Comparison of ENCODE assay signal across 8 mouse cellular contexts in genomic region chr9:111271056-111271433, GRCm38 (mm10). TPM values are rescaled to one million over a fixed set of nuclear protein-coding genes. Genes with fewer than 3 reads are reported as not detected.
A peak's percentile ranks its signal among the peaks of the same experiment; 100 is the strongest.
DNase-seq lines count a peak whose midpoint lies in the region; ATAC-seq and TF ChIP-seq lines count a peak whose summit lies in the region.

No protein-coding gene starts in this region.

- H3K4me2 ChIP-seq in CH12.LX (ENCODE audit: insufficient read depth, low read depth, poor library complexity, severe bottlenecking) = no peak overlapping the region
- H3K4me2 ChIP-seq in embryonic facial prominence, embryonic 15.5 days (replicated peaks) = peak overlapping the region; percentile 53
- peak overlapping the region; percentile 76 for H3K4me2 ChIP-seq in limb, embryonic 13.5 days (replicated peaks)

- H3K36me3 ChIP-seq in heart, adult 2 months (ENCODE audit: control insufficient read depth, insufficient read depth, low read length) = peaks cover 32% of the 10 kb centered on the region
- H3K36me3 ChIP-seq in CH12.LX (replicated peaks in 1 of 2; ENCODE audit: control insufficient read depth in 1 of 2, insufficient read depth in 1 of 2, low read length in 1 of 2) = peaks cover 15 to 37% of the 10 kb centered on the region in 2 experiments
- peaks cover 6% of the 10 kb centered on the region for H3K36me3 ChIP-seq in embryonic facial prominence, embryonic 15.5 days
- peaks cover 32% of the 10 kb centered on the region for H3K36me3 ChIP-seq in limb, embryonic 13.5 days
- peaks cover 6% of the 10 kb centered on the region for H3K36me3 ChIP-seq in small intestine, adult 2 months (ENCODE audit: control insufficient read depth, insufficient read depth, low read length)

- peak overlapping the region; percentile 90 for H3K27ac ChIP-seq in heart, adult 2 months
- H3K27ac ChIP-seq in CH12.LX (ENCODE audit: insufficient read depth, low read depth) = peak overlapping the region; percentile 87
- peak overlapping the region; percentile 95 for H3K27ac ChIP-seq in embryonic facial prominence, embryonic 15.5 days (replicated peaks)
- H3K27ac ChIP-seq in limb, embryonic 13.5 days = peak overlapping the region; percentile 95
- H3K27ac ChIP-seq in small intestine, adult 2 months (ENCODE audit: insufficient read depth, low read depth, low read length) = peak overlapping the region; percentile 59

- no peak for TF ChIP-seq EP300 in heart, adult 2 months (IDR thresholded peaks at IDR 0.05; ENCODE audit: insufficient read depth, low read depth, low read length)
- TF ChIP-seq EP300 in CH12.LX (IDR thresholded peaks at IDR 0.05; ENCODE audit: low read length) = no peak

- no peaks in the 10 kb centered on the region for H3K27me3 ChIP-seq in heart, adult 2 months (ENCODE audit: control insufficient read depth, insufficient read depth, low read length)
- no peaks in the 10 kb centered on the region for H3K27me3 ChIP-seq in CH12.LX (replicated peaks)
- no peaks in the 10 kb centered on the region for H3K27me3 ChIP-seq in embryonic facial prominence, embryonic 15.5 days
- no peaks in the 10 kb centered on the region for H3K27me3 ChIP-seq in limb, embryonic 13.5 days
- no peaks in the 10 kb centered on the region for H3K27me3 ChIP-seq in small intestine, adult 2 months (ENCODE audit: control insufficient read depth, insufficient read depth, low read length)

- intact Hi-C loops in heart, adult 2 months (cut with DNase I) = loop anchor here (10.0 kb wide), 1 partner anchor 866 kb away; the partner anchor contains the start of gene Ptpn23

- H3K9ac ChIP-seq in heart, adult 2 months (ENCODE audit: low read depth, low read length) = peak overlapping the region; percentile 88
- H3K9ac ChIP-seq in CH12.LX (ENCODE audit: insufficient read depth, low read depth) = peak overlapping the region; percentile 75
- H3K9ac ChIP-seq in embryonic facial prominence, embryonic 15.5 days = peak overlapping the region; percentile 69
- H3K9ac ChIP-seq in limb, embryonic 13.5 days = peak overlapping the region; percentile 84

- dilution Hi-C loops in CH12.LX (cut with MboI; ENCODE audit: extremely low pct_ligation_motif_present, extremely low pct_unique_long_range_greater_than_20kb, low sequenced_read_pairs) = no loop called here

- no peak for TF ChIP-seq POLR2A in heart, adult 2 months (IDR thresholded peaks at IDR 0.05; ENCODE audit: insufficient read depth, low read depth, low read length)
- no peak for TF ChIP-seq POLR2A in CH12.LX (IDR thresholded peaks at IDR 0.05; ENCODE audit: low read depth, low read length)
- no peak for TF ChIP-seq POLR2A in small intestine, adult 2 months (IDR thresholded peaks at IDR 0.05; ENCODE audit: low read depth, low read length)

- peak; percentile 61 for ATAC-seq in embryonic facial prominence, embryonic 15.5 days (ENCODE audit: insufficient number of reproducible peaks, low FRiP score, low TSS enrichment, low read depth)
- ATAC-seq in limb, embryonic 13.5 days (ENCODE audit: low FRiP score, low read depth) = peak; percentile 66

- no peaks in the 10 kb centered on the region for H3K9me3 ChIP-seq in CH12.LX (replicated peaks; ENCODE audit: low read length)
- H3K9me3 ChIP-seq in embryonic facial prominence, embryonic 15.5 days (replicated peaks) = no peaks in the 10 kb centered on the region
- no peaks in the 10 kb centered on the region for H3K9me3 ChIP-seq in limb, embryonic 13.5 days

- peaks cover 5% of the 10 kb centered on the region for H3K79me2 ChIP-seq in heart, adult 2 months (replicated peaks; ENCODE audit: control insufficient read depth, insufficient read depth, low read length)
- peaks cover 54% of the 10 kb centered on the region for H3K79me2 ChIP-seq in CH12.LX (replicated peaks; ENCODE audit: control insufficient read depth, extremely low read depth, insufficient read depth, poor library complexity, severe bottlenecking)

- H3K4me1 ChIP-seq in heart, adult 2 months (ENCODE audit: control insufficient read depth, insufficient read depth, low read length) = peaks cover 14% of the 10 kb centered on the region
- H3K4me1 ChIP-seq in CH12.LX (ENCODE audit: control insufficient read depth in 1 of 2, insufficient read depth in 2 of 2) = peaks cover 4 to 29% of the 10 kb centered on the region in 2 experiments; a peak in 3 of 4 replicates
- H3K4me1 ChIP-seq in embryonic facial prominence, embryonic 15.5 days = peaks cover 33% of the 10 kb centered on the region
- peaks cover 39% of the 10 kb centered on the region for H3K4me1 ChIP-seq in limb, embryonic 13.5 days
- H3K4me1 ChIP-seq in small intestine, adult 2 months (ENCODE audit: control insufficient read depth, insufficient read depth, insufficient read length, low read length) = peaks cover 9% of the 10 kb centered on the region; the same call in 1 of the 2 replicates

- no peak for DNase-seq in heart, adult 2 months
- no peak for DNase-seq in heart, adult 8-10 months (ENCODE audit: low spot score)
- peak; percentile 57 for DNase-seq in CH12.LX (ENCODE audit: extremely low read depth)
- DNase-seq in adrenal gland, adult 18-20 months (ENCODE audit: low spot score in 2 of 2) = no peak
- no peak for DNase-seq in c-Kit-positive CD71-positive TER-119-positive erythroid progenitor cells, embryonic 14.5 days (ENCODE audit: low spot score)

- no peak for TF ChIP-seq CTCF in heart, adult 2 months (IDR thresholded peaks at IDR 0.05)
- no peak for TF ChIP-seq CTCF in CH12.LX (conservative IDR thresholded peaks at IDR 0.05 in 1 of 2, IDR thresholded peaks at IDR 0.05 in 1 of 2; ENCODE audit: low read depth in 2 of 2, low read length in 2 of 2)
- TF ChIP-seq CTCF in small intestine, adult 2 months (IDR thresholded peaks at IDR 0.05; ENCODE audit: extremely low read depth, insufficient read length, insufficient replicate concordance, low read depth, low read length) = no peak

- under 1% methylated on average over 32 of the region's 32 CpGs for WGBS in heart, adult 2 months
- under 1% methylated on average over 32 of the region's 32 CpGs for WGBS in embryonic facial prominence, embryonic 15.5 days
- under 1% methylated on average over 32 of the region's 32 CpGs for WGBS in limb, embryonic 13.5 days
- WGBS in small intestine, adult 2 months = under 1% methylated on average over 32 of the region's 32 CpGs

- peak overlapping the region; percentile 92 for H3K4me3 ChIP-seq in heart, adult 2 months
- peak overlapping the region; percentile 67 to 99 (median 92) for H3K4me3 ChIP-seq in CH12.LX (replicated peaks in 1 of 3; ENCODE audit: low read depth in 2 of 3, low read length in 2 of 3, poor library complexity in 1 of 3)
- H3K4me3 ChIP-seq in embryonic facial prominence, embryonic 15.5 days (replicated peaks) = peak overlapping the region; percentile 91
- H3K4me3 ChIP-seq in limb, embryonic 13.5 days = peak overlapping the region; percentile 91
- peak overlapping the region; percentile 63 for H3K4me3 ChIP-seq in small intestine, adult 2 months (ENCODE audit: low read depth, low read length)

- in situ Hi-C loops in CH12.LX (cut with MboI; ENCODE audit: low pct_ligation_motif_present, low pct_unique_long_range_greater_than_20kb, low sequenced_read_pairs) = loop anchor here (10.0 kb wide), 1 partner anchor 194 kb away; no protein-coding TSS in a partner anchor

- no peak for TF ChIP-seq RAD21 in CH12.LX (IDR thresholded peaks at IDR 0.05; ENCODE audit: low read depth, low read length)

TF ChIP-seq in CH12.LX, 34 proteins besides CTCF, POLR2A, EP300 and RAD21 (continues in another document):
- no peak for TF ChIP-seq ZC3H11A (IDR thresholded peaks at IDR 0.05; ENCODE audit: low read depth, low read length)
- TF ChIP-seq NRF1 (IDR thresholded peaks at IDR 0.05; ENCODE audit: low read depth, low read length) = no peak
- no peak for TF ChIP-seq RCOR1 (conservative IDR thresholded peaks at IDR 0.05; ENCODE audit: low read depth, low read length)
- no peak for TF ChIP-seq CHD2 (IDR thresholded peaks at IDR 0.05; ENCODE audit: low read length)
- TF ChIP-seq ETS1 (conservative IDR thresholded peaks at IDR 0.05; ENCODE audit: low read depth, low read length) = no peak
- no peak for TF ChIP-seq GABPA (IDR thresholded peaks at IDR 0.05; ENCODE audit: insufficient replicate concordance, low read depth, low read length)
- peak; percentile 72 for TF ChIP-seq MAX (IDR thresholded peaks at IDR 0.05; ENCODE audit: low read length)

RNA-seq across cellular contexts. Expression of gene Mlh1, which starts 0.5 kb away (rescaled TPM):
- total RNA-seq in heart, adult 2 months (2021) = 1 to 10 TPM; 6.1 to 7.1 TPM
- polyA plus RNA-seq in heart, adult 2 months (2012; rRNA removed) = 12.6 and 12.9 TPM in 2 replicates
- total RNA-seq in heart, adult 8-10 months (2022) = 1 to 10 TPM; 5.1 to 9.6 (median 7.6) TPM
- total RNA-seq in CH12.LX (2012; rRNA removed) (25.7 and 33.0 TPM in 2 replicates), CH12.LX (2014; rRNA removed) (54.8 and 57.9 TPM in 2 replicates)
- polyA plus RNA-seq in CH12.LX (2012; ENCODE audit: insufficient read length, low read depth) = 46.3 and 50.2 TPM in 2 replicates
- polyA plus RNA-seq in embryonic facial prominence, embryonic 15.5 days (2015; fragmentation: Nextera tagmentation; extraction: Ambion mirVana) = 33.2 and 34.3 TPM in 2 replicates
- 35.8 and 40.0 TPM in 2 replicates for polyA plus RNA-seq in limb, embryonic 13.5 days (2015; fragmentation: Nextera tagmentation; extraction: Ambion mirVana)
- polyA plus RNA-seq in small intestine, adult 2 months (2012; rRNA removed) = 2.5 and 5.1 TPM in 2 replicates
- 10 to 100 TPM; 11.0 to 11.1 TPM for total RNA-seq in adrenal gland, adult 18-20 months (2021)

RNA-seq across cellular contexts. Expression of gene Epm2aip1, which starts 0.7 kb away (rescaled TPM):
- 10 to 100 TPM; 20.3 to 23.8 TPM for total RNA-seq in heart, adult 2 months (2021)
- 8.9 and 19.2 TPM in 2 replicates for polyA plus RNA-seq in heart, adult 2 months (2012; rRNA removed)
- 10 to 100 TPM; 24.1 to 25.4 (median 24.9) TPM for total RNA-seq in heart, adult 8-10 months (2022)
- total RNA-seq in CH12.LX (2012; rRNA removed) = 8.9 and 9.3 TPM in 2 replicates
- total RNA-seq in CH12.LX (2014; rRNA removed) = 11.2 and 12.2 TPM in 2 replicates
- polyA plus RNA-seq in CH12.LX (2012; ENCODE audit: insufficient read length, low read depth) = 8.9 and 11.4 TPM in 2 replicates
- 27.4 and 28.4 TPM in 2 replicates for polyA plus RNA-seq in embryonic facial prominence, embryonic 15.5 days (2015; fragmentation: Nextera tagmentation; extraction: Ambion mirVana)
- polyA plus RNA-seq in limb, embryonic 13.5 days (2015; fragmentation: Nextera tagmentation; extraction: Ambion mirVana) = 32.4 and 39.3 TPM in 2 replicates
- 1.8 and 2.1 TPM in 2 replicates for polyA plus RNA-seq in small intestine, adult 2 months (2012; rRNA removed)
- 10 to 100 TPM; 31.2 to 37.8 TPM for total RNA-seq in adrenal gland, adult 18-20 months (2021)

RNA-seq across cellular contexts. Expression of gene Trank1, which starts 40.5 kb away (rescaled TPM):
- not detected for total RNA-seq in heart, adult 2 months (2021)
- 0.04 and 0.06 TPM in 2 replicates for polyA plus RNA-seq in heart, adult 2 months (2012; rRNA removed)
- under 1 TPM in 1 of 4 experiments, not detected in 3; 0.16 TPM for total RNA-seq in heart, adult 8-10 months (2022)
- total RNA-seq in CH12.LX (2012; rRNA removed) = 0.34 and 0.38 TPM in 2 replicates
- total RNA-seq in CH12.LX (2014; rRNA removed) = 0.13 and 0.27 TPM in 2 replicates
- 0.66 and 0.71 TPM in 2 replicates for polyA plus RNA-seq in CH12.LX (2012; ENCODE audit: insufficient read length, low read depth)
- polyA plus RNA-seq in embryonic facial prominence, embryonic 15.5 days (2015; fragmentation: Nextera tagmentation; extraction: Ambion mirVana) = 0.54 and 0.68 TPM in 2 replicates
- 0.32 and 0.34 TPM in 2 replicates for polyA plus RNA-seq in limb, embryonic 13.5 days (2015; fragmentation: Nextera tagmentation; extraction: Ambion mirVana)
- 0.03 and 0.06 TPM in 2 replicates for polyA plus RNA-seq in small intestine, adult 2 months (2012; rRNA removed)
- 100 to 1,000 TPM in 1 of 2 experiments, 10 to 100 TPM in 1; 47.6 to 122 TPM for total RNA-seq in adrenal gland, adult 18-20 months (2021)
